8 mouse cellular contexts compared by ENCODE assay signal in the genomic region with DNA sequence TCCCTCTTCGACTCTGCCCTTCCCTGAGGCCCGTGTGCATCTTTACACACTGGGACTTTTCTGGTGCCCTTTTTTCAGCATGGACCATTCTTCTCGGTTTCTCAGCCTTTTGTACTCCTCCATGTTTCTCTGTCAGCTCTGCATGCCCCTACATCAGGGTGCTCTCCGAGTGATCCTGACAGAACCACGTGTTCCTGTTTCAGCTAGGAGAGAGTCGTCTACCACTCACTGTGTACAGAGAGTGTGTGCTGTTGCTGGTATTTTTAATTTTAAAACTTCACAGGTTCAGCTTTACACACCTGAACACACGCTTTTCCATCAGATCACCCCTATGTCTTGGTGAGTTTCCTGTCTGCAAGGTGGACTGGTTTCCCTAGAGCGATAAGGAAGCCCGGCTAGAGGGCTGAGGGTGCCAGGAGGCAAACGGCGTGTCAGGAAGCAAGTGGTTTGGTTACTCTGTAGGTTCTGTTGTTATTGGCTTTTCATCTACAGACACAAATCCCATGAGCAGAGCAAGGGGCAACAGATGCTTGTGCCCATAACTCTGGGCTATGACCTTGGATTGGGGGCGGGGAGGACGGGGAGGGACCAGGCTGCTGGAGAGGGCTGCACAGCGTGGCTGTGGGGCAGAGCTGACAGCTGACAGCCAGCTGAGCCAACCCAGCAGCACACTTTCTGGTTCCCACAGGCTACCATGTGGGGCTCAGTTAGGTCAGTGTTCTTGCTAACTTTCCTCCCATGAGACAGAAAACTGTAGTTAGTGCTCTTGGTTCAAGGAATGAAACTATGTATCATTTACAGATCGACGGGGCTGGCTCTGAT. TPM values are rescaled to one million over a fixed set of nuclear protein-coding genes. Genes with fewer than 3 reads are reported as not detected.
DNase-seq lines count a peak whose midpoint lies in the region; ATAC-seq and TF ChIP-seq lines count a peak whose summit lies in the region.

No protein-coding gene starts in this region.

- no peaks in the 10 kb centered on the region for H3K27me3 ChIP-seq in limb, embryonic 15.5 days
- no peaks in the 10 kb centered on the region for H3K27me3 ChIP-seq in stomach, postnatal 0 days (ENCODE audit: control insufficient read depth, insufficient read depth, low read length)

- WGBS in limb, embryonic 15.5 days: 40% methylated on average over 16 of the region's 16 CpGs
- WGBS in stomach, postnatal 0 days: 51% methylated on average over 16 of the region's 16 CpGs

- no peak overlapping the region for H3K4me3 ChIP-seq in limb, embryonic 15.5 days
- H3K4me3 ChIP-seq in stomach, postnatal 0 days (ENCODE audit: low read depth, low read length): no peak overlapping the region

- ATAC-seq in limb, embryonic 15.5 days (ENCODE audit: insufficient number of reproducible peaks, low FRiP score, low TSS enrichment, low read depth): 0 out of 2 replicates have a peak, but pooled peaks have one; percentile 20
- no peak for ATAC-seq in stomach, postnatal 0 days (ENCODE audit: low FRiP score, low TSS enrichment)

- no peak overlapping the region; the same call in 1 of the 2 replicates for H3K27ac ChIP-seq in limb, embryonic 15.5 days
- H3K27ac ChIP-seq in stomach, postnatal 0 days (replicated peaks): no peak overlapping the region

- TF ChIP-seq EP300 in stomach, postnatal 0 days (optimal IDR thresholded peaks at IDR 0.05): no peak

- no peak overlapping the region for H3K4me2 ChIP-seq in limb, embryonic 15.5 days
- H3K4me2 ChIP-seq in stomach, postnatal 0 days (replicated peaks; ENCODE audit: low read depth): 0 out of 2 replicates have a peak overlapping the region, but pooled peaks have one; percentile 8

- H3K9ac ChIP-seq in limb, embryonic 15.5 days: no peak overlapping the region
- no peak overlapping the region for H3K9ac ChIP-seq in stomach, postnatal 0 days (ENCODE audit: low read length)

- peaks cover 16% of the 10 kb centered on the region for H3K4me1 ChIP-seq in limb, embryonic 15.5 days
- H3K4me1 ChIP-seq in stomach, postnatal 0 days (replicated peaks; ENCODE audit: control insufficient read depth, insufficient read depth): no peaks in the 10 kb centered on the region

- DNase-seq in adrenal gland, postnatal 10 days: peak; percentile 18
- no peak for DNase-seq in adrenal gland, adult 18-20 months (ENCODE audit: low spot score in 2 of 2)
- peak; percentile 8 to 25 for DNase-seq in spleen, postnatal 10 days (ENCODE audit: low spot score in 2 of 2)
- DNase-seq in spleen, postnatal 4 days (ENCODE audit: low spot score in 2 of 2): no peak
- peak; percentile 36 for DNase-seq in stomach, postnatal 0 days (ENCODE audit: low spot score)
- no peak for DNase-seq in ovary, postnatal 10 days (ENCODE audit: low spot score)
- no peak for DNase-seq in kidney, postnatal 36 days

- H3K36me3 ChIP-seq in limb, embryonic 15.5 days: no peaks in the 10 kb centered on the region
- H3K36me3 ChIP-seq in stomach, postnatal 0 days (ENCODE audit: control insufficient read depth, insufficient read depth, low read length): no peaks in the 10 kb centered on the region

- no peak for TF ChIP-seq CTCF in stomach, postnatal 0 days (IDR thresholded peaks at IDR 0.05; ENCODE audit: low read depth)

- H3K9me3 ChIP-seq in limb, embryonic 15.5 days: no peaks in the 10 kb centered on the region
- H3K9me3 ChIP-seq in stomach, postnatal 0 days (ENCODE audit: control insufficient read depth, low read length): no peaks in the 10 kb centered on the region

RNA-seq across cellular contexts. Expression of a gene that starts 3.0 kb away (rescaled TPM):
- total RNA-seq in adrenal gland, postnatal 10 days (2021): 10 to 100 TPM; 36.2 to 46.9 TPM
- total RNA-seq in adrenal gland, adult 18-20 months (2021): 10 to 100 TPM; 34.4 to 45.1 TPM
- polyA plus RNA-seq in limb, embryonic 15.5 days (2015; fragmentation: Nextera tagmentation; extraction: Ambion mirVana): 9.5 and 10.6 TPM in 2 replicates
- polyA plus RNA-seq in stomach, postnatal 0 days (2015; fragmentation: Nextera tagmentation; extraction: Ambion mirVana): 6.4 and 6.5 TPM in 2 replicates

Comparison
In these comparisons a context has a peak if more than half of its experiments do, and no peak if none do; other contexts are left out.
1. DNase-seq: peak in adrenal gland, postnatal 10 days (single experiment), spleen, postnatal 10 days (2 of 2) and stomach, postnatal 0 days (single experiment); none in adrenal gland, adult 18-20 months (0 of 2), spleen, postnatal 4 days (0 of 2), ovary, postnatal 10 days (single experiment) and kidney, postnatal 36 days (0 of 2).